Mouse (Mus musculus) heart, embryonic 11.5 days (tissue): ENCODE measurements at regions not wholly inside any gene's neighbourhood (a gene's known extent, or its start where the extent isn't known, plus 50 kb on each side); places are given as distances from the start of the nearest gene placed in this dataset.

Experiments
- ATAC-seq: fragments of 200-750 bp; cut with Nextera tagmentation; replicated peaks from 2 replicates; pipeline ENCODE4 v1.8.0; 2017; ENCODE audit warnings: moderate library complexity; ENCODE audit not compliant: insufficient number of reproducible peaks, low FRiP score, low TSS enrichment
- H3K27ac ChIP-seq: fragments of 300-500 bp; sonication (generic); 2 replicates; pipeline ENCODE4 v1.5.1; 2014; ENCODE audit warnings: mild to moderate bottlenecking, low read depth, low read length
- H3K27me3 ChIP-seq: fragments of 300-500 bp; sonication (generic); 2 replicates; pipeline ENCODE4 v1.6.1; 2014; ENCODE audit warnings: mild to moderate bottlenecking, low read length, mixed read lengths; ENCODE audit not compliant: control insufficient read depth, insufficient read depth
- H3K36me3 ChIP-seq: fragments of 300-500 bp; sonication (generic); 2 replicates; pipeline ENCODE4 v1.6.1; 2014; ENCODE audit warnings: mild to moderate bottlenecking, low read length, moderate library complexity, mixed read lengths; ENCODE audit not compliant: control insufficient read depth, insufficient read depth
- H3K4me1 ChIP-seq: fragments of 300-500 bp; sonication (generic); 2 replicates; pipeline ENCODE4 v1.6.1; 2014; ENCODE audit warnings: low read length; ENCODE audit not compliant: control insufficient read depth, insufficient read depth
- H3K4me2 ChIP-seq: fragments of 300-500 bp; sonication (generic); 2 replicates; pipeline ENCODE4 v1.6.1; 2014; ENCODE audit warnings: mild to moderate bottlenecking, moderate library complexity
- H3K4me3 ChIP-seq: fragments of 300-500 bp; sonication (generic); 2 replicates; pipeline ENCODE4 v1.5.1; 2014; ENCODE audit warnings: low read depth, low read length
- H3K9ac ChIP-seq: fragments of 300-500 bp; sonication (generic); 2 replicates; pipeline ENCODE4 v1.6.1; 2014; ENCODE audit warnings: mild to moderate bottlenecking, low read depth, low read length, moderate library complexity
- H3K9me3 ChIP-seq: fragments of 300-500 bp; sonication (generic); replicated peaks from 2 replicates; pipeline ENCODE4 v1.6.1; 2016; ENCODE audit warnings: low read length; ENCODE audit not compliant: control insufficient read depth
- WGBS: fragments of 180-500 bp; shearing (Covaris S2); extraction: QIAGEN DNeasy Blood & Tissue Kit; methylation state at CpG from one replicate; pipeline ENCODE4 v1.1.7; 2014; ENCODE audit not compliant: insufficient replicate concordance; 5-methylcytosine and 5-hydroxymethylcytosine counted together

GRCm38 (mm10) chr8:89541231-89541630 is 497.3 kb upstream of the Sall1 start:
- no peak overlapping the region for H3K27ac ChIP-seq
- no peak overlapping the region for H3K9ac ChIP-seq
- WGBS, result 36% methylated on average over 3 of the region's 3 CpGs
- H3K4me2 ChIP-seq, result no peak overlapping the region
- H3K4me3 ChIP-seq, result no peak overlapping the region
- H3K27me3 ChIP-seq, result peaks cover 8% of the 10 kb centered on the region
- H3K36me3 ChIP-seq, result no peaks in the 10 kb centered on the region
- no peaks in the 10 kb centered on the region for H3K9me3 ChIP-seq
- no peaks in the 10 kb centered on the region for H3K4me1 ChIP-seq
- ATAC-seq, result no peak

- WGBS, result 62% methylated on average over 10 of the region's 10 CpGs
- no peak for ATAC-seq
- no peaks in the 10 kb centered on the region for H3K9me3 ChIP-seq
Observed at GRCm38 (mm10) chr8:89534605-89535004, 490.6 kb upstream of the Sall1 start.

GRCm38 (mm10) chr8:89525041-89525440 is 481.1 kb upstream of the Sall1 start:
- H3K27ac ChIP-seq, result no peak overlapping the region
- no peaks in the 10 kb centered on the region for H3K9me3 ChIP-seq
- WGBS, result 86% methylated on average over 6 of the region's 6 CpGs
- H3K9ac ChIP-seq, result no peak overlapping the region
- no peak overlapping the region for H3K4me3 ChIP-seq
- no peaks in the 10 kb centered on the region for H3K36me3 ChIP-seq
- no peaks in the 10 kb centered on the region for H3K4me1 ChIP-seq
- no peaks in the 10 kb centered on the region for H3K27me3 ChIP-seq
- no peak overlapping the region for H3K4me2 ChIP-seq
- no peak for ATAC-seq

More at GRCm38 (mm10) chr8:89534605-89535004, 490.6 kb upstream of the Sall1 start:
- Histone ChIP-seq H3K27ac (no peak overlapping the region), H3K36me3 (no peaks in the 10 kb centered on the region), H3K4me2 (no peak overlapping the region), H3K4me1 (no peaks in the 10 kb centered on the region), H3K27me3 (no peaks in the 10 kb centered on the region), H3K9ac (no peak overlapping the region), H3K4me3 (no peak overlapping the region)

GRCm38 (mm10) chr8:89523336-89523735 is 479.4 kb upstream of the Sall1 start:
- Histone ChIP-seq H3K4me1 (no peaks in the 10 kb centered on the region), H3K27me3 (no peaks in the 10 kb centered on the region), H3K9me3 (no peaks in the 10 kb centered on the region), H3K27ac (no peak overlapping the region), H3K36me3 (no peaks in the 10 kb centered on the region), H3K9ac (no peak overlapping the region), H3K4me2 (no peak overlapping the region), H3K4me3 (no peak overlapping the region)
- no peak for ATAC-seq
- 76% methylated on average over 3 of the region's 3 CpGs for WGBS

- Histone ChIP-seq H3K4me2 (no peak overlapping the region), H3K9me3 (no peaks in the 10 kb centered on the region), H3K4me1 (no peaks in the 10 kb centered on the region), H3K27me3 (no peaks in the 10 kb centered on the region), H3K27ac (no peak overlapping the region), H3K9ac (no peak overlapping the region), H3K4me3 (no peak overlapping the region), H3K36me3 (no peaks in the 10 kb centered on the region)
- WGBS, result 60% methylated on average over 2 of the region's 2 CpGs
- ATAC-seq, result no peak
Observed at GRCm38 (mm10) chr8:89516602-89517001, 472.6 kb upstream of the Sall1 start.

- Histone ChIP-seq H3K27me3 (no peaks in the 10 kb centered on the region), H3K9ac (no peak overlapping the region), H3K27ac (no peak overlapping the region), H3K4me2 (no peak overlapping the region), H3K4me3 (no peak overlapping the region), H3K36me3 (no peaks in the 10 kb centered on the region), H3K4me1 (no peaks in the 10 kb centered on the region), H3K9me3 (no peaks in the 10 kb centered on the region)
- 81% methylated on average over 3 of the region's 3 CpGs for WGBS
- ATAC-seq, result no peak
Observed at GRCm38 (mm10) chr8:89514270-89514669, 470.3 kb upstream of the Sall1 start.

- Histone ChIP-seq H3K9ac (no peak overlapping the region), H3K4me2 (no peak overlapping the region; the same call in 1 of the 2 replicates), H3K27ac (no peak overlapping the region), H3K27me3 (no peaks in the 10 kb centered on the region), H3K9me3 (no peaks in the 10 kb centered on the region), H3K36me3 (no peaks in the 10 kb centered on the region), H3K4me3 (no peak overlapping the region), H3K4me1 (no peaks in the 10 kb centered on the region)
- no peak for ATAC-seq
- 42% methylated on average over 6 of the region's 6 CpGs for WGBS
Observed at GRCm38 (mm10) chr8:89507639-89508038, 463.7 kb upstream of the Sall1 start.

GRCm38 (mm10) chr8:89503545-89504234 is 459.7 kb upstream of the Sall1 start:
- WGBS, result 48% methylated on average over 4 of the region's 4 CpGs
- Histone ChIP-seq H3K27ac (no peak overlapping the region), H3K4me2 (no peak overlapping the region), H3K4me1 (no peaks in the 10 kb centered on the region), H3K36me3 (no peaks in the 10 kb centered on the region), H3K27me3 (no peaks in the 10 kb centered on the region), H3K9me3 (no peaks in the 10 kb centered on the region), H3K9ac (no peak overlapping the region), H3K4me3 (no peak overlapping the region)
- no peak for ATAC-seq

GRCm38 (mm10) chr8:89503030-89503429 is 459.1 kb upstream of the Sall1 start:
- no peak overlapping the region for H3K9ac ChIP-seq
- H3K9me3 ChIP-seq, result no peaks in the 10 kb centered on the region
- H3K27me3 ChIP-seq, result no peaks in the 10 kb centered on the region
- no peaks in the 10 kb centered on the region for H3K36me3 ChIP-seq
- WGBS, result 80% methylated on average over 6 of the region's 6 CpGs
- H3K4me1 ChIP-seq, result no peaks in the 10 kb centered on the region
- H3K4me3 ChIP-seq, result no peak overlapping the region
- no peak overlapping the region for H3K27ac ChIP-seq
- ATAC-seq, result no peak
- no peak overlapping the region for H3K4me2 ChIP-seq
